19 mouse cellular contexts compared by ENCODE assay signal in the genomic region with DNA sequence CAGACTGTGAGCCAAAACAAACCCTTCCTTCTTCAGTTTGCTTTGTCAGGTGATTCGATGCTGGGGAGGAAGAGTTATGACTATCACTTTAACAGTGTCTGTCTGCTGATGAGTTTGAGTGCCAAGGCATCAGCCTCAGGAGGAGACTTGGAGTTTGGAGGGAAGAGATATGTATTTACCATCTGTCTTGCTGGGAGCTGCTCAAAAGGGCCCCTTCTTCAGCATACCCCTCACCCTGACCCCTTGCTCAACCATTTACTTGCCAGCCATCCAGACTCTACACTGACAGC. TPM values are rescaled to one million over a fixed set of nuclear protein-coding genes. Genes with fewer than 3 reads are reported as not detected.
DNase-seq lines count a peak whose midpoint lies in the region; ATAC-seq and TF ChIP-seq lines count a peak whose summit lies in the region.
"Had no signal": no experiment of that assay in that cellular context is flagged by ENCODE, and none has a peak within 500 bp of the region (broad histone marks: within the 10 kb centered on the region; RNA-seq: fewer than 3 reads in every experiment).

No protein-coding gene starts in this region.

- H3K4me3 ChIP-seq in forebrain, embryonic 10.5 days: no peak overlapping the region
- no peak overlapping the region for H3K4me3 ChIP-seq in forebrain, embryonic 11.5 days (ENCODE audit: low read depth, low read length)
- H3K4me3 ChIP-seq in lung, embryonic 14.5 days (ENCODE audit: low read depth, low read length): no peak overlapping the region
- H3K4me3 ChIP-seq in erythroblast, embryonic 14.5 days (replicated peaks): peak overlapping the region; percentile 59
- no peak overlapping the region for H3K4me3 ChIP-seq in midbrain, embryonic 10.5 days
- H3K4me3 ChIP-seq: gastrocnemius, adult 2 months; heart, embryonic 15.5 days; hindbrain, embryonic 10.5 days had no signal

- H3K4me2 ChIP-seq in forebrain, embryonic 11.5 days (ENCODE audit: low read depth, low read length, severe bottlenecking): no peak overlapping the region
- H3K4me2 ChIP-seq in lung, embryonic 14.5 days: no peak overlapping the region
- H3K4me2 ChIP-seq: heart, embryonic 15.5 days had no signal

- H3K9me3 ChIP-seq in forebrain, embryonic 10.5 days: no peaks in the 10 kb centered on the region
- no peaks in the 10 kb centered on the region for H3K9me3 ChIP-seq in forebrain, embryonic 11.5 days (ENCODE audit: control insufficient read depth, low read length)
- no peaks in the 10 kb centered on the region for H3K9me3 ChIP-seq in lung, embryonic 14.5 days (ENCODE audit: low read depth, low read length)
- H3K9me3 ChIP-seq in erythroblast, embryonic 14.5 days (ENCODE audit: control insufficient read depth, low read length): peaks cover 2% of the 10 kb centered on the region; the same call in 1 of the 2 replicates
- no peaks in the 10 kb centered on the region for H3K9me3 ChIP-seq in midbrain, embryonic 10.5 days (replicated peaks)
- H3K9me3 ChIP-seq: heart, embryonic 15.5 days had no signal

- no peak for ATAC-seq in forebrain, embryonic 11.5 days (replicated peaks; ENCODE audit: low FRiP score)
- no peak for ATAC-seq in lung, embryonic 14.5 days (ENCODE audit: insufficient read depth)
- ATAC-seq in megakaryocyte progenitor cell, adult 5-6 weeks (replicated peaks; ENCODE audit: poor library complexity): peak; percentile 12; the same call in 1 of the 2 replicates
- ATAC-seq: CD4-positive, CD25-positive, alpha-beta regulatory T cell, adult 4 months had no signal

- no peaks in the 10 kb centered on the region for H3K27me3 ChIP-seq in forebrain, embryonic 10.5 days (ENCODE audit: poor library complexity, severe bottlenecking)
- H3K27me3 ChIP-seq in forebrain, embryonic 11.5 days (ENCODE audit: control insufficient read depth, insufficient read depth, low read length): no peaks in the 10 kb centered on the region
- H3K27me3 ChIP-seq in lung, embryonic 14.5 days (ENCODE audit: insufficient read depth, low read length): no peaks in the 10 kb centered on the region
- H3K27me3 ChIP-seq in erythroblast, embryonic 14.5 days (ENCODE audit: control insufficient read depth): no peaks in the 10 kb centered on the region
- H3K27me3 ChIP-seq in midbrain, embryonic 10.5 days (ENCODE audit: low read depth, poor library complexity, severe bottlenecking): no peaks in the 10 kb centered on the region
- H3K27me3 ChIP-seq: heart, embryonic 15.5 days had no signal

- H3K36me3 ChIP-seq in forebrain, embryonic 10.5 days (replicated peaks): no peaks in the 10 kb centered on the region
- no peaks in the 10 kb centered on the region for H3K36me3 ChIP-seq in forebrain, embryonic 11.5 days (ENCODE audit: control insufficient read depth, insufficient read depth, low read length)
- no peaks in the 10 kb centered on the region for H3K36me3 ChIP-seq in lung, embryonic 14.5 days (ENCODE audit: insufficient read depth)
- no peaks in the 10 kb centered on the region; the same call in 1 of the 2 replicates for H3K36me3 ChIP-seq in erythroblast, embryonic 14.5 days (ENCODE audit: control insufficient read depth)
- H3K36me3 ChIP-seq in midbrain, embryonic 10.5 days: no peaks in the 10 kb centered on the region
- H3K36me3 ChIP-seq: G1E; heart, embryonic 15.5 days; hindbrain, embryonic 10.5 days had no signal

- no peak overlapping the region for H3K9ac ChIP-seq in forebrain, embryonic 11.5 days (ENCODE audit: low read length)
- H3K9ac ChIP-seq in lung, embryonic 14.5 days: no peak overlapping the region
- H3K9ac ChIP-seq: heart, embryonic 15.5 days had no signal

- no peak for DNase-seq in forebrain, embryonic 10.5 days (ENCODE audit: extremely low spot score, low spot score)
- no peak for DNase-seq in forebrain, embryonic 11.5 days (ENCODE audit: low spot score)
- DNase-seq in lung, embryonic 14.5 days: no peak
- DNase-seq in lung, postnatal 25 days (ENCODE audit: low spot score): no peak
- DNase-seq in midbrain, embryonic 10.5 days (ENCODE audit: low spot score): no peak
- no peak for DNase-seq in adrenal gland, postnatal 4 days (ENCODE audit: low spot score in 2 of 2)
- DNase-seq: cerebellum, postnatal 14 days; gastrocnemius, adult 2 months; lung, postnatal 10 days; midbrain, embryonic 14.5 days; right cerebral cortex, adult 18-20 months; thymus, postnatal 14 days had no signal

- 84% methylated on average over 1 of the region's 1 CpGs for WGBS in forebrain, embryonic 10.5 days
- 60% methylated on average over 1 of the region's 1 CpGs for WGBS in forebrain, embryonic 11.5 days
- 23% methylated on average over 1 of the region's 1 CpGs for WGBS in lung, embryonic 14.5 days
- WGBS in midbrain, embryonic 10.5 days: 82% methylated on average over 1 of the region's 1 CpGs

- peak overlapping the region; percentile 35; the same call in 1 of the 2 replicates for H3K27ac ChIP-seq in forebrain, embryonic 10.5 days
- no peak overlapping the region for H3K27ac ChIP-seq in forebrain, embryonic 11.5 days (ENCODE audit: low read depth, low read length)
- peak overlapping the region; percentile 1; the same call in 1 of the 2 replicates for H3K27ac ChIP-seq in lung, embryonic 14.5 days (ENCODE audit: low read depth)
- H3K27ac ChIP-seq in midbrain, embryonic 10.5 days (replicated peaks): no peak overlapping the region
- H3K27ac ChIP-seq: gastrocnemius, adult 2 months; heart, embryonic 15.5 days; hindbrain, embryonic 10.5 days had no signal

- TF ChIP-seq CTCF in lung, embryonic 14.5 days (IDR thresholded peaks at IDR 0.05; ENCODE audit: low read depth): no peak

- H3K4me1 ChIP-seq in forebrain, embryonic 10.5 days: peaks cover 50% of the 10 kb centered on the region
- peaks cover 15% of the 10 kb centered on the region for H3K4me1 ChIP-seq in forebrain, embryonic 11.5 days (replicated peaks; ENCODE audit: control insufficient read depth, insufficient read depth, low read length)
- peaks cover 6% of the 10 kb centered on the region; the same call in 1 of the 2 replicates for H3K4me1 ChIP-seq in lung, embryonic 14.5 days (ENCODE audit: insufficient read depth)
- peaks cover 75% of the 10 kb centered on the region for H3K4me1 ChIP-seq in erythroblast, embryonic 14.5 days (ENCODE audit: control insufficient read depth)
- H3K4me1 ChIP-seq in midbrain, embryonic 10.5 days: peaks cover 40% of the 10 kb centered on the region

RNA-seq across cellular contexts. Expression of a gene that starts 9.6 kb away (rescaled TPM):
- 44.0 and 44.9 TPM in 2 replicates for polyA plus RNA-seq in forebrain, embryonic 10.5 days (2016; fragmentation: Nextera tagmentation; extraction: Ambion mirVana)
- polyA plus RNA-seq in forebrain, embryonic 11.5 days (2014; fragmentation: Nextera tagmentation; extraction: Ambion mirVana): 62.6 and 69.6 TPM in 2 replicates
- polyA plus RNA-seq in lung, embryonic 14.5 days (2014; fragmentation: Nextera tagmentation; extraction: Ambion mirVana): 35.7 and 37.0 TPM in 2 replicates
- 2.0 and 2.7 TPM in 2 replicates for polyA plus RNA-seq in erythroblast, embryonic 14.5 days (2012)
- total RNA-seq in megakaryocyte progenitor cell, adult 5-6 weeks (2015): 39.3 and 42.5 TPM in 2 replicates
- 28.8 and 38.8 TPM in 2 replicates for total RNA-seq in megakaryocyte progenitor cell, adult 5-6 weeks (2017)
- polyA plus RNA-seq in midbrain, embryonic 10.5 days (2016; fragmentation: Nextera tagmentation; extraction: Ambion mirVana): 37.3 and 45.3 TPM in 2 replicates
- 100 to 1,000 TPM; 114 to 120 TPM for total RNA-seq in adrenal gland, postnatal 4 days (2021)

RNA-seq across cellular contexts. Expression of a gene that starts 24.7 kb away (rescaled TPM):
- 1.9 and 2.1 TPM in 2 replicates for polyA plus RNA-seq in forebrain, embryonic 10.5 days (2016; fragmentation: Nextera tagmentation; extraction: Ambion mirVana)
- 0.79 and 1.0 TPM in 2 replicates for polyA plus RNA-seq in forebrain, embryonic 11.5 days (2014; fragmentation: Nextera tagmentation; extraction: Ambion mirVana)
- 4.5 and 5.2 TPM in 2 replicates for polyA plus RNA-seq in lung, embryonic 14.5 days (2014; fragmentation: Nextera tagmentation; extraction: Ambion mirVana)
- not detected in 2 replicates for polyA plus RNA-seq in erythroblast, embryonic 14.5 days (2012)
- total RNA-seq in megakaryocyte progenitor cell, adult 5-6 weeks (2015): not detected in 2 replicates
- total RNA-seq in megakaryocyte progenitor cell, adult 5-6 weeks (2017): not detected in 2 replicates
- 1.3 and 1.6 TPM in 2 replicates for polyA plus RNA-seq in midbrain, embryonic 10.5 days (2016; fragmentation: Nextera tagmentation; extraction: Ambion mirVana)
- 100 to 1,000 TPM; 103 to 106 TPM for total RNA-seq in adrenal gland, postnatal 4 days (2021)
- total RNA-seq: G1E; granulocyte monocyte progenitor cell, adult 5-6 weeks had no signal
- polyA plus RNA-seq: CD4-positive, CD25-positive, alpha-beta regulatory T cell, adult 4 months; G1E had no signal

Comparison
In these comparisons a context has a peak if more than half of its experiments do, and no peak if none do; other contexts are left out.
1. H3K27ac ChIP-seq: peak in forebrain, embryonic 10.5 days (single experiment) and lung, embryonic 14.5 days (single experiment); none in forebrain, embryonic 11.5 days (single experiment) and midbrain, embryonic 10.5 days (single experiment).